In genomic region chr7:16947349-16947895, GRCm38 (mm10) we compare ENCODE assay signal across 9 mouse cellular contexts. TPM values are rescaled to one million over a fixed set of nuclear protein-coding genes. Genes with fewer than 3 reads are reported as not detected.
DNase-seq lines count a peak whose midpoint lies in the region; ATAC-seq and TF ChIP-seq lines count a peak whose summit lies in the region.
"Had no signal": no experiment of that assay in that cellular context is flagged by ENCODE, and none has a peak within 500 bp of the region (broad histone marks: within the 10 kb centered on the region; RNA-seq: fewer than 3 reads in every experiment).

No protein-coding gene starts in this region.

- peaks cover 51% of the 10 kb centered on the region for H3K27me3 ChIP-seq in embryonic facial prominence, embryonic 12.5 days
- peaks cover 50% of the 10 kb centered on the region for H3K27me3 ChIP-seq in midbrain, embryonic 12.5 days

- no peak for ATAC-seq in embryonic facial prominence, embryonic 12.5 days (ENCODE audit: insufficient number of reproducible peaks, insufficient read depth, low FRiP score, low TSS enrichment)
- no peak for ATAC-seq in midbrain, embryonic 12.5 days (ENCODE audit: low FRiP score, low read depth)

- H3K9ac ChIP-seq in embryonic facial prominence, embryonic 12.5 days: no peak overlapping the region
- H3K9ac ChIP-seq in midbrain, embryonic 12.5 days (replicated peaks): peak overlapping the region; percentile 91

- no peaks in the 10 kb centered on the region for H3K9me3 ChIP-seq in embryonic facial prominence, embryonic 12.5 days
- H3K9me3 ChIP-seq in midbrain, embryonic 12.5 days: no peaks in the 10 kb centered on the region

- no peak for DNase-seq in layer of hippocampus, adult 2 months (ENCODE audit: low spot score in 2 of 2)
- no peak for DNase-seq in layer of hippocampus, adult 9-10 months (ENCODE audit: low spot score)
- DNase-seq in heart, postnatal 4 days: peak; percentile 38
- DNase-seq in urinary bladder, postnatal 36 days (ENCODE audit: low spot score in 2 of 2): no peak
- no peak for DNase-seq in layer of hippocampus, adult 9-11 months
- DNase-seq in adrenal gland, adult (ENCODE audit: inconsistent age in 2 of 2, low spot score in 1 of 2): no peak

- H3K4me1 ChIP-seq in embryonic facial prominence, embryonic 12.5 days: peaks cover 43% of the 10 kb centered on the region
- peaks cover 69% of the 10 kb centered on the region for H3K4me1 ChIP-seq in midbrain, embryonic 12.5 days

- H3K36me3 ChIP-seq in embryonic facial prominence, embryonic 12.5 days: no peaks in the 10 kb centered on the region
- no peaks in the 10 kb centered on the region for H3K36me3 ChIP-seq in midbrain, embryonic 12.5 days

- H3K27ac ChIP-seq in layer of hippocampus, adult 2 months: peak overlapping the region; percentile 98
- peak overlapping the region; percentile 9; the same call in 1 of the 2 replicates for H3K27ac ChIP-seq in embryonic facial prominence, embryonic 12.5 days
- H3K27ac ChIP-seq in midbrain, embryonic 12.5 days (replicated peaks): peak overlapping the region; percentile 47

- H3K4me3 ChIP-seq in layer of hippocampus, adult 2 months: peak overlapping the region; percentile 87
- H3K4me3 ChIP-seq in embryonic facial prominence, embryonic 12.5 days: peak overlapping the region; percentile 62
- peak overlapping the region; percentile 65 for H3K4me3 ChIP-seq in midbrain, embryonic 12.5 days

- H3K4me2 ChIP-seq in embryonic facial prominence, embryonic 12.5 days (replicated peaks): peak overlapping the region; percentile 70
- H3K4me2 ChIP-seq in midbrain, embryonic 12.5 days (replicated peaks): peak overlapping the region; percentile 78

- WGBS in embryonic facial prominence, embryonic 12.5 days: 13% methylated on average over 20 of the region's 22 CpGs
- WGBS in midbrain, embryonic 12.5 days: 16% methylated on average over 21 of the region's 22 CpGs

- no peak for TF ChIP-seq CTCF in layer of hippocampus, adult 2 months (conservative IDR thresholded peaks at IDR 0.05)

RNA-seq across cellular contexts. Expression of gene Pnmal2, which starts 2.9 kb away (rescaled TPM):
- total RNA-seq in layer of hippocampus, adult 2 months (2021): 100 to 1,000 TPM; 348 to 373 TPM
- 15.9 and 16.6 TPM in 2 replicates for polyA plus RNA-seq in embryonic facial prominence, embryonic 12.5 days (2016; fragmentation: Nextera tagmentation; extraction: Ambion mirVana)
- total RNA-seq in heart, postnatal 4 days (2021): 1 to 10 TPM; 6.3 to 7.3 TPM
- polyA plus RNA-seq in midbrain, embryonic 12.5 days (2016; fragmentation: Nextera tagmentation; extraction: Ambion mirVana): 49.3 and 55.3 TPM in 2 replicates

RNA-seq across cellular contexts. Expression of gene Pnmal1, which starts 12.1 kb away (rescaled TPM):
- total RNA-seq in layer of hippocampus, adult 2 months (2021): 100 to 1,000 TPM; 103 to 121 TPM
- 2.8 and 3.6 TPM in 2 replicates for polyA plus RNA-seq in embryonic facial prominence, embryonic 12.5 days (2016; fragmentation: Nextera tagmentation; extraction: Ambion mirVana)
- not detected for total RNA-seq in heart, postnatal 4 days (2021)
- 28.8 and 34.8 TPM in 2 replicates for polyA plus RNA-seq in midbrain, embryonic 12.5 days (2016; fragmentation: Nextera tagmentation; extraction: Ambion mirVana)
- polyA plus RNA-seq: gonadal fat pad, adult 2 months had no signal

RNA-seq across cellular contexts. Expression of gene Calm3, which starts 23.5 kb away (rescaled TPM):
- total RNA-seq in layer of hippocampus, adult 2 months (2021): 1,000 to 10,000 TPM; 2,074 to 2,160 TPM
- 123 and 134 TPM in 2 replicates for polyA plus RNA-seq in embryonic facial prominence, embryonic 12.5 days (2016; fragmentation: Nextera tagmentation; extraction: Ambion mirVana)
- 100 to 1,000 TPM; 309 to 310 TPM for total RNA-seq in heart, postnatal 4 days (2021)
- polyA plus RNA-seq in midbrain, embryonic 12.5 days (2016; fragmentation: Nextera tagmentation; extraction: Ambion mirVana): 223 and 224 TPM in 2 replicates

RNA-seq across cellular contexts. Expression of gene Gm42372, which starts 35.5 kb away (rescaled TPM):
- total RNA-seq in layer of hippocampus, adult 2 months (2021): 10 to 100 TPM; 52.3 to 55.5 TPM
- polyA plus RNA-seq in embryonic facial prominence, embryonic 12.5 days (2016; fragmentation: Nextera tagmentation; extraction: Ambion mirVana): 0.36 and 0.41 TPM in 2 replicates
- total RNA-seq in heart, postnatal 4 days (2021): under 1 TPM in 1 of 2 experiments, not detected in 1; 0.05 TPM
- 1.7 and 1.8 TPM in 2 replicates for polyA plus RNA-seq in midbrain, embryonic 12.5 days (2016; fragmentation: Nextera tagmentation; extraction: Ambion mirVana)
- polyA plus RNA-seq: gonadal fat pad, adult 2 months had no signal

RNA-seq across cellular contexts. Expression of gene Ptgir, which starts 41.1 kb away (rescaled TPM):
- total RNA-seq in layer of hippocampus, adult 2 months (2021): under 1 TPM; 0.10 to 0.20 TPM
- 1.7 and 2.2 TPM in 2 replicates for polyA plus RNA-seq in embryonic facial prominence, embryonic 12.5 days (2016; fragmentation: Nextera tagmentation; extraction: Ambion mirVana)
- 1 to 10 TPM; 1.9 to 2.7 TPM for total RNA-seq in heart, postnatal 4 days (2021)
- 1.1 and 1.2 TPM in 2 replicates for polyA plus RNA-seq in midbrain, embryonic 12.5 days (2016; fragmentation: Nextera tagmentation; extraction: Ambion mirVana)

Comparison
In these comparisons a context has a peak if more than half of its experiments do, and no peak if none do; other contexts are left out.
1. H3K27ac ChIP-seq: peak in every context shown above with its lines; median percentile 98 in layer of hippocampus, adult 2 months; 47 in midbrain, embryonic 12.5 days; 9 in embryonic facial prominence, embryonic 12.5 days.
2. RNA of gene Pnmal2, which starts 2.9 kb away (total RNA-seq): 348 to 373 TPM in layer of hippocampus, adult 2 months; 6.3 to 7.3 TPM in heart, postnatal 4 days; every median in the first group is over 10 times any median in the second.
3. RNA of gene Pnmal1, which starts 12.1 kb away (total RNA-seq): 103 to 121 TPM in layer of hippocampus, adult 2 months; not detected in heart, postnatal 4 days; every median in the first group is over 100 times any median in the second.
4. RNA of gene Calm3, which starts 23.5 kb away (total RNA-seq): 2,074 to 2,160 TPM in layer of hippocampus, adult 2 months; 309 to 310 TPM in heart, postnatal 4 days; every median in the first group is over 4 times any median in the second.
5. Peak in every context shown above with its lines, with median percentiles within 50 percentile points of each other: H3K4me3 ChIP-seq.